Mouse (Mus musculus): ENCODE data around the gene Casp8ap2.

Casp8ap2 gene

DNA sequence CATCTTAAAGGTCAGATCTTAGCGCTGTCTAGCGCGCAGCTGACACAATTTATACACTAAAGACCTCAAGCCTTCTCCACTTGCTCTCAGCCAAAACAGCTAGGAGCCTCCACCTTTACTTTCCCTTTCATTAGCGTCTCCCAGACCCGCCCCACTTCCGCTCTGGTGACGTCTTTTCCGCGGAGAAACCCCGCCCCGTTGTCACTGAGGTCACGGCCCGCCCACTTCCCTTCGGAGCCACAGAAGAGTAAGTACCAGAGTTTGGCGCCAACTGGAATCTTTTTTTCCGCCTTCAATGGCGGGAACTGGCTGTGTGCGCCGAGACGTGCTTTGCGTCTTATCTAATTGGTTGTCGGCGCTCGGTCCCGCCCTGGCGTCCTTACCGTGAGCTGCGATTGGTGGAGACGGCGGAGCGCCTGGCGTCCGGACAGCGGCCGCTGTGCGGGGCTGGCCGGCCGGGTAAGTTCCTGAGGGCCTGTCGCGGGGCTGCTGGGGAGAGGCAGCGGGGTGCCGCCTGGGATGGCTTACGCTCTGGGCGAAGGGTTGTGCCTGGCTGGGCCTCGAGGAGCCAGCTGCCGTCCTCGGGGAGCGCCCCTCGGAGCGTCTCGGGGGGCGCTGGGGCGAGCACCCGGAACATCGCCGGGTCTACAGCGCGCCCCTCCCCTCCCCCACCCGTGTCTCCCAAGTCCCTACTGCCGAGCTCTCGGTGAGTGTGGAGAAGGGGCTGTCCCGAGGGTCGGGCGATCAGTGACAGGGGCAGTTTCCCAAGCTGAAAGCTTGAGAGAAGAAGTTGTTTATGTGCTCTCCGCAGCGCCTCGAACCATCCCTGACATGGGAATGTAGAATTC is at the start of gene Casp8ap2:
Gene Casp8ap2, plus strand, starts transcription at position 418 of the 848 bp plus-strand sequence.
- DNase-seq, result peak; percentile 100

DNA sequence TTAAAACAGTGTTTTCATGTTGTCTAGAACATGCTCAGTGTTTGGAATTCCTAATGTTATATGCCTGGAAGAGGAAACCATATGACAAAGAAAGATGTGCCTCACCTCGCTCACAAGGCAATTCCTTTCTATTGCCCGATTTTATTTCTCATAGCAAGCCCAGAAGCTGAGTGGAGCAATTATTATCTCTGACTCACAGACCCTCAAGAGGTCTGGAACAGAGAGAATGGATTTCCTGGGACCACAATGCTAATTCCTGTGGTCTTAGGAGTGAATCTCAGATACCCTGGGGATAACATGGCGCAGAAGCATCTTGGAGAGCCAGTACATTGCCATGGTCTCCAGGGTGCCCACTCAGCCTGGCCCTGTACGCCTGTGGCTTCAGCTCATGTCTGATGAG is 46.2 kb upstream of the Casp8ap2 start:
- no peak for DNase-seq

DNA sequence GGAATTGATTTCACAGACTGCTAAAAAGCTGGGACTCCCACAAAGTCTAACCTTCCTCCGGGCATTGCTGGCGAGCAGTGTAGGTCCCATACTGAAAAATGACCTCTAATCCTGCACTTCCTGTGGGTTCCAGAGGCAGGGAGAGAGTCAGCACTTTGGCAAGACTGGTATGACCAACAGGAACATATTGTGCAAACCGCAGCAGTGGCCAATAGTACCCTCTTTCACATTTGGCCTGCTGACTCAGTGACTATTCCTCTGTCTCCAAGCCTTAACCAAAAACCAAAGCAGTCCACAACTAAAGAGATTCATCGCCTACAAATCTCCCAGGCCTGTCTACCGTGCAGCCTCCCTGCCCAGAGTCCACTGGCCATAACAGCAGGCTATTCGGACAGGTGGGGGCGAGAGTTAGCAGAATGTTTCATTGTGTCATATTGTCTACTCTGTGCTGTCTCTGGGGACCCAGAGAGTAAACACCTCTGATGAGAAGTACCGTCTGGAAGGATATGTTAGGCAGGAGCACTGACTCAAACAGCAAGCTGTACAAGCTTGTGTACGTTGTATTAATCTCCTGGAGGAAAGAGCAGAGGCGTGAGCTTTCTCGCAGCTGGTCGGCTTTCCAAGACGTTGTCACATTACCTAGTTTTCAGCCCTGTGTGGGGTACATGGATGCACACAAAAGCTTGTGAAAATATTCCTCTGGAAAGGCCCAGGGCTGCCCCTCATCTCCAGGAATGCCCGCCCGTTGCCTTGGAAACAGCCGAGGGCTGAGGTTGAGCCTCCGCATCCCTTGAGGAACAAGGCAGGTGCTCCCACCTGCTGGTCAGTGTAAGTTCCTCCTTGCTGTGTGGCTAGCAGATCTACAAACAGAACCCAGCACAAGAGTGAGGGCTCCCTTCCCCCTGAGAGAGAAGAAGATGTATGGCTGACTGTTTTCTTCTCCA is 45.0 kb upstream of the Casp8ap2 start:
- DNase-seq, result peak; percentile 33

DNA sequence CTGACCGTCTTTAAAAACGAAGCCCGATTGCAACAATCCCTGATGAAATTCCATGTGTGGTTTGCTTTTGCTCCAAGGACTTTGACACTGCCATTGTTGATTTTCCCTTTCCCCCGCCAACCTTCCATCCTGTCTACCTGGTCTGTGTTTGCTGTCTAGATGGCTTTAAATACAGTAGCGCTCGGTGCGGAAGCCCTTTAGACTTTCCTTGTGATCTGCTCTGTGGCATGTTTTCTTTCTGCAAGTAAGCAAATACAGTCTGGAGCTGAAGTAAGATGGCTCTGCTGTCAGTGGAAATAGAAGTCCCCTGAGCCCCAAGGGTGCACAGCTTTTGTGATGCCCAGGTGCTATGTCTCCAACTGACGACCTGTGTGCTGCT is 44.3 kb upstream of the Casp8ap2 start:
- DNase-seq, result no peak

DNA sequence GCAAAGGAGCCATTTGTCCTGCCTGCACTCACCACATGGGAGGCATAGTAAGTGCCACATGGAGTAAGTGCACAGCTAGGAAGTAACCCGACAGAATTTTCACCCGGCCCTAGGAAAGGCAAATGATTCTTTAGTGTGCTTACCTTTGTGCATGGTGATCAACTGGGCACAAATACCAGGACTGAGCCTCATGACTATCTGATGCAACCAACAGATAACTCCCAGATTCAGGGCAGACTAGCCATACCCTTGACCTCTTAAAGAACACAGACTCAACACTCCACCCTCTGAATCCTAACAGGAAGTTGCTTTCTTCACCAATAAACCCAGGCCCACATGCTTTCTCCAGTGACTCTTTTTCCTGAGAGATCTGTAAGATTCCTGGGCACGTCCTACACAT is 43.8 kb upstream of the Casp8ap2 start:
- no peak for DNase-seq

DNA sequence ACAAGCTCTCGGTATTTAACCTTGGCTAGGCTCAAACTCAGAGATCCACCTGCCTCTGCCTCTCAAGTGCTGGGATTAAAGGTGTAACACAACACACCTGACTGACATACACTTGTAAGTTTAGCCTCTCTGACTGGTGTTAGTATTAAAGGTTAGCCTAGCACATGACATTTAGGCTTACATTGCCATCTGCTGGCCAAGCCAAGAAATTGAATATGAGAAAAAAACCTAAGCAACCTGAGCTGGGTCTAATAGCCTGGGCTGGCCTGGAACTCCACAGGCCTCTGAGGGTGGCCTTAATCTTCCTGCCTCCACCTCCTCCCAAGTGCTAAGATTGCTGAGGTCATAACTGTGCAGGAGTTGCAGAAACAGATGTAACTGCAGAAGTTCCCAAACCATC is 43.1 kb upstream of the Casp8ap2 start:
- peak; percentile 70 for DNase-seq

DNA sequence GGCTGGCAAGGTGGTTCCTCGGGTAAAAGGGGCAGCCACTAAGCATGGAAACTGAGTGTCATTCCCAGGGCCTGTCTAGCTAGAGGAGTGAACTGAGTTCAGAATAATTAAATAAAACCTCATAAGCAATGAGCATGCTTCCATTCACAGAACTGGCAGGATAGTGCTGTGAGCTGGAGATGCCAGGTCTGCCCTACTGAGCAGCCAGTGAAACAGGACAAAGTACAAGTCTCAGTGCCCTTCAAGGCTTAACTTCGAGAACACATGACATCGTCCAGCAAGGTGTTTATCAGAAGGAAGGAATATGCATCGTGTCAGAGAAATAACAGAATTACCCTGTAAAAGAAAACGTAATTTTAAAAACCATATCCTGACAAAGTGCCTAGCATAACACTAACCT is 41.7 kb upstream of the Casp8ap2 start:
- no peak for DNase-seq

DNA sequence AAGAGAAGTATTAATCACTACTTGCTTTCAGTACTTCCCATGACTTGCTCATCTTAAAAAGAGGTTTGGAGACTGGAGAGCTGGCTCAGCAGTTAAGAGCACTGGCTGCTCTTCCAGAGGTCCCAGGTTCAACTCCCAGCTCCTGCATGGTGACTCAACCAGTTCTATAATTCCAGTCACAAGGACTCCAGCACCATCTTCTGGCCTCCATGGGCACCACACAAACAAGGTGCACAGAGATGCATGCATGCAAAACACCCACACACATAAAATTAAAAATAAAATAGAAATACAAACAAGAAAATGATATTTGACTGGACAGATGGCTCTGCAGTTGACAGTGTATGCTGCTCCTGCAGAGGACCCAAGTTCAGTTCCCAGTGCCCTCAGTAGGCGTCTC is 40.6 kb upstream of the Casp8ap2 start:
- no peak for DNase-seq

DNA sequence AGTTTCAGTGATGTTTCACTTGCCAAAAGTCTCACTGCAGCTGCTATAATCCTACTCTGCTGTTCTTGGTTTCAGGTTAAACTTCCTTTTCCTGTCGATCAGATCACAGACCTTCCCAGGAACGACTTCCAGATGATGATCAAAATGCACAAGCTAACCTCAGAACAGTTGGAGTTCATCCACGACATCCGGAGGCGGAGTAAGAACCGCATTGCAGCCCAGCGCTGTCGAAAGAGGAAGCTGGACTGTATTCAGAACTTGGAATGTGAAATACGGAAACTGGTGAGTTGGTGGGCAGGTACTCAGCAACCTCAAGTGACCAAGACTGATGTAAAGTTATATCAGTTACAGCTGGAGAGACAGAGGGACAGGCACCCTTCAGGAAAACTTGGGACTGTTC is 40.1 kb upstream of the Casp8ap2 start:
- no peak for DNase-seq

DNA sequence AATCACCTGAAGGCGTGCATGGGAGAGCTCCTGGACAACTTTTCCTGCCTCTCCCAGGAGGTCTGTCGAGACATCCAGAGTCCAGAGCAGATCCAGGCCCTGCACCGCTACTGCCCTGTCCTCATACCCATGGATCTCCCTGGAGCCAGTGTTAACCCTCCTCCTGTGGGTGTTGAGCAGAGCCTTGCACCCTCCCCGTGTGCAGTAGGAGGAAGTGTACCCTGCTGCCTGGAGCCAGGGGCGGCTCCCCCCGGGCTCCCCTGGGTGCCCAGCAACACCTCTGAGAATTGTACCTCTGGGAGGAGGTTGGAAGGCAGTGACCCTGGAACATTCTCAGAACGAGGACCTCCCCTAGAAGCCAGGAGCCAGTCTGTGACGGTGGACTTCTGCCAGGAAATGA is 35.4 kb upstream of the Casp8ap2 start:
- no peak for DNase-seq

DNA sequence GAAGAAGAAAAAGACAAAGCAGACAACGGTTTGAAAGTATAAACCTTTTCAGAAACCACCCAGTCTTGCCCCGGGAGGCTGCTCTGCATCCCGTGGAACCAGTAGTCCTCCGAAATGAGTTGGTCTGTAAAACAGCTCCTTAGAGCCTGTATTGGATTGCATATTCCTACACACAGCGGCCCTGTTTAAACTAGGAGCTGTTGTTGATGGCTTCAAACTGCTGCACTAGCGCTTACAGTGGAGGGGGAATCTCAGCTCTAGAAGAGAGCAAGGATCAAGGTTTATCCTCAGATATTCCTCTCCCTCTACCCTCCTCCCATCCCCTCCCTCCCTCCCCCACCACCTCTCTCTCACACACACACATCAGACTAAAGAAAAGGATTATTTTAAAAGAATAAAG is 31.1 kb upstream of the Casp8ap2 start:
- no peak for DNase-seq

DNA sequence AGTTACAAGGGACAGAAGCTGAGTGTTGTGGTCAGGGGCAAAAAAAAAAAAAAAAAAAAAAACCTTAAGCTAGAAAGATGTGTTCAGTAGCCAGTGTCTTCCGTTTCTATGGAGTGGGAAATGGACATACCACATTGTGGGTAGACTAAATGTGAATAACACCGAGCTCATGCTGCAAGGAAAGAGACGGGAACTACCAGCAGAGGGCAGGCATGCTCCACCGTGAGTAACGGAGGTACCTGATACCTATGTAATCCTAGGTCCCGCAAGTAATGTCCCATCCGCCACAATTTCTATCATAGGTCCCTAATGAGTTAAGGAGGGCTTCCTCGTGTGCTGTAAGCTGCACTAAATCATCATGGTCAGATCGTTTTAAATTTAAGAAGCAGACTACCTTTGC is 28.7 kb upstream of the Casp8ap2 start:
- DNase-seq, result peak; percentile 55

DNA sequence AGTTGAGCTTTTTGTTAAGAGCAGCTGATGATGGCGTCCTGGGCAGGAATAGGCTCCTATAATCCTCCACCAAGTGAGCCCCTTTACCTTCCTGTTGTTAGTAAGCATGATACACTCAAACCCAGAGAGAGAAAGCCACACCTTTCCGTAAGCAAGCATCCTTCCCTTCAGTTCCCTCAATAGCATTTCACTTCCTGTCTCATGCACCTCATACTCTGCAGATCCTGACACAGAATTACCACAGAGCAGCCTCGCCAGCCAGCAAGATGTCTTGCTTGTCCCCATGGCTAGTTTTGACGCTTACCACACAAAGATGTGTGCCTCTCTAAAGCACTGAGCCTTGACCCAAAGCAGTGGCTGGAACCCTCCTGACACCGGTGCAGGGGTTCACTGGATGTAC is 27.7 kb upstream of the Casp8ap2 start:
- no peak for DNase-seq

DNA sequence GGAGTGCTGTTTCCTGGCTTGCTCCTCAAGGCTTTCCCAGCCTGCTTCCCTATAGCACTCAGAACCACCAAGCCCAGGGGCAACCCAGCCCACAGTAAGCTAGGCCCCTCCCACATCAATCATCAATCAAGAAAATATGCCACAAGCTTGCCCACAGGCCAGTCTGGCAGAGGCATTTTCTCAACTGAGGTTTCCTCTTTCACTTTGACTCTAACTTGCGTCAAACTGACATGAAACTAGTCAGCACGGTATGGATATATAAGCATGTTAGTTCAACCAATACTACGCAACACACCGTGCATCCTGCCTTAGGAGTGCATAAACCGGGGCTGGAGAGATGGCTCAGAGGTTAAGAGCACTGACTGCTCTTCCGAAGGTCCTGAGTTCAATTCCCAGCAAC is 27.0 kb upstream of the Casp8ap2 start:
- DNase-seq, result no peak

DNA sequence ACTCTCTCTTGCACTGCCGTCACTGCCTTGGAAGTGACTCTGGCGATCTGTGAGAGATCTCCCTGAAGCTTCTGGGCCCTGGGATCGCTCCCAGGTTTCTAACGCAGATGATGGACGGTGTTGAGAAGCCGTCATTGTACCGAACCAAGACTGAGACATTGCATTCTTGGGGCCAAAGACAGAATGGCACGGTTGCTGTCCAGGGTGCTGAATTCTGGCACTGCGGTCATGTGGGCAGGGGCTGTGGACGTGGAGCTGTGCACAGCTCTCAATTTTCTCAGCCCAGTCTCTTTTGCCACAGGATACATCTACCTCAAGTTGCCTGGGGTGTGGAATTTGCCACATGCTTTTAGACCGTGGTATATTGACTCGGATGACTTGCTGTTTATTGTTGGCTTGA is 14.1 kb upstream of the Casp8ap2 start:
- DNase-seq, result no peak

DNA sequence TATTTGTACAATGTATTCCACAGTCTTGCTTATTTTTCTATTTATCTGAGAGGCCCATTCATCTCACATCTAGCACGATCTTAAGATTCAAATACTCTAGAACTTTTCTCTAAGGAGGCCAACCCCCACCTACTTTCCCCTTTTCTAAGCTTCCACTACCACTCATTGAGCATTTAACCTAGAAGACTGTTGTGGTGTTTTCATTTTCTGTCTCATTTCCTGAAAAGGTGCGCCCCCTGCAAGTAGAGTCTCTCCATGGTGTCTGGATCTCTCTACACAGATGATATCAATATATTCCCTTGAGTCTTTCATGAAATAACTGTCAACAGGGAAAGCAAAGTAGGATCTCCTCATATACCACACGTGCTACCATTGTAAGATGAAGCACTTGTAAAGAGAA is 12.6 kb upstream of the Casp8ap2 start, which contains the start of gene Gja10:
Gene Gja10, minus strand, starts transcription at position 101 of the 400 bp plus-strand sequence.
- DNase-seq, result no peak

DNA sequence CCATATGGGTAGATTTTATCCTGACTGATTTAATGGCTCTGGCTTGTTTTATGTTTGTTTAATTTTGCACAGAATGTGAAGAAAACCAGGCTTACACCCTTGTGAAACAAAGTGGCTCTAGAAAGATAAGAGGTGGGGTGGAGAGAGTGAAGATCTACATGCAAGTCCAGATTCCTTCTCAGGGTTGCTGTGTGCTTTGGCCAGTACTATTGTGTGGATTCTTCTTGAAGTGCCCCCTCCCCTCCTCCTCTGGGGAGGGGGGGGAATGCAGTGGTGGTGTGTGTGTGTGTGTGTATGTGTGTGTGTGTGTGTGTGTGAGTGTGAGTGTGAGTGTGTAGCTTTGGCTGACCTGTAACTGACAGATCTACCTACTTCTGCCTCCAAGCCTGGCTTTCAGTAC is 6.4 kb downstream of the Casp8ap2 start:
- no peak for DNase-seq

DNA sequence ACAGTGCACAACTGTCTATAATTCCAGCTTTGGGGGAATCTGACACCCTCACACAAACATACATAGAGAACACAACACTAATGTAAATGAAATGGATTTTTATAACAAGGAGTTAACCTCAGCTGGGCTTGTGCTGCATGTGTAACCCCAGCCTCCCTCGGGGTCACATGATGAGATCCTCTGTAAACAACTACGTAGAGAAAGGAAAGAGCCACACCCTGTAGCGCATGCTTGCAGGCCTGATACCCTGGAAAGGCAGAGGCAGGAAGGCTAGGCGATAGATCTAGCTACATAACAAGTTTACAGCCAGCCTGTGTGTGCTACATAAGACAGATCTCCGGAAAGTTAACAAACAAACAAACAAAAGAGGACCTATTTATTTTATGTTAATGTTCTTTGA is 36.4 kb downstream of the Casp8ap2 start:
- no peak for DNase-seq

DNA sequence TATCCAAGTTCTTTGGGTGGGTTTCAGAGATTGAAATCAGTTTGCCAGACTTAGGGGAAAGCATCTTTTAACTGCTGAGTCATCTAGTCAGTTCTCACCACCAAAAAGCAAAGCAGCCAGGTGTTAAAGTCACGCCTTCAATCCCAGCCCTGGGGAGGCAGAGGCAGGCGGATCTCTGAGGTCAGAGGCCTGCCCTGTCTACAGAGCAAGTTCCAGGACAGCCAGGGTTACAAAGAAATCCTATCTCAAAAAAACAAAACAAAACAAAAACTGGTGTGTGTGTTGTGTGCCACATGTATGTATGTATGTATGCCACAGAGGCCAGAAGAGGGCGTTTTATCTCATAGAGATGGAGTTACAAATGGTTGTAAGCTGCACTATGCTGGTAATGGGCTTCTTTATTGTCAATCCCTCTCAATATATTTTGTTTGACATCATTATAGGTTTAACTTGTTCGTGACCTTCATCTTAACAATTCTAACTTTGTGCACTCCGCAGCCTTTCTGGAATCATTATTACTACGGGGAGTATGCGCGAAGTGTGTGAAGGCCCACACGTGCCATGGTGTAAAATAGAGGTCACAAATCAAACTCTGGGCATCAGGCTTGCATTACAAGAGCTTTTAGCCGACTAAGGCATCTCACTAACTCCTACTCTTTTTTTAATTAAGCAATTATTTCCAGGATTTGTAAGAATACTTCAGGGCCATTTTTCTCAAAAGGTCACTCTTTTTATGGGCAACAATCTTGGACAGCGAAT is 41.1 kb downstream of the Casp8ap2 start:
- DNase-seq, result peak; percentile 16

DNA sequence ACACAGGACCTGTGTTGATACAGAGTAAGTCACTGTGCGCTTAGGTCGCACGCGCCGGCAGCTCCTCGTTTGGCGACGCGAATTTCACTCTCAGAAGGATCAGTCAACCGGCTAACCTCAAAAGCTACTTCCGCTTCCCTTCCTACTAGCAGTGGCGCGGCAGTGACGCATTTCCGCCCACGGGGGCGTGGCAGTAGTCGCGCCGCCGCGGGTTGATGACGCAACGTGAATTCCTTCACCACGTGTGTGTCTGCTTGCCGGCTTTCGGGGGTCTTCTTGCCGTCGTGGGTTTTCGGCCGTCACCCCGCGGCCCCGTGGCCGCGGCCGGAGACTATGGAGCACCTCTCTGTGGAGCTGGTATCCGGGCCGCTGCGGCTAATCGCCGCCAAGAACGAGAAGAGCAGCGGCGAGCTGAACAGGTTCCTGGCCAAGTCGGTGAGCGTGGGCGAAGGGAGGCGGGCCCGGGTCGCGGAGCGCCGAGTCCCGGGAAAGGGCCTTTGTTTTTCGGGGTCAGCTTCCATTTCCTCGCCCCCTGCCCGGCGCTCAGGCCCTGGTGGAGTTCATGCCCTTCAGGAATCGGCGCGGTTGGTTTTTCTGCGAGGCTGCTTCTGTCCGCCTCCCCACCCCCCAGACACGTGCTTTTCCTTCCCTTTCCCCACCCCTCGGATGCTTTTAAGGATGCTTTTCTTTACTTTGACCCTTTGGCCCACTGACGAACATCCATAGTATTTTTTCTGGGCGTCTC is 41.8 kb downstream of the Casp8ap2 start, which contains the start of gene Mdn1:
Gene Mdn1, plus strand, starts transcription at position 202 of the 745 bp plus-strand sequence.
- DNase-seq, result peak; percentile 95

DNA sequence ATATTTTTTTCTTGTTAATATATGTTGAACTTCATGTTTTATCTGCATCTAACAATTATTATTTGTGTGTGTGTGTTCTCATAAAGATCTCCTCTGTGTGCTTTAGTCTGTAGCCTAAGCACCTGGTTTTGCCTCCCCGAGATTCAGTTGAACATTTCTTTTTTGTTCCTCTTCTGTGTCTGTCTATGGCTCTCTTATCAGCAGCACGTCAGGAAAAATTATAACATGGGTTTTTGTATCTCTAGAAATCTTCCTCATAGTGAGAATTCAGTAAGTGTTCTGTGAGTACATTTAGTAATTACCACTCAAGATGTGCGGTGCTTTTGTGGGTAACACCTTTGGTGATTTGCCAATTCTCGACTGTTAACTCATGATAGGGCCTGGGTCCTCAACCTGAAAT is 50.6 kb downstream of the Casp8ap2 start:
- no peak for DNase-seq

DNA sequence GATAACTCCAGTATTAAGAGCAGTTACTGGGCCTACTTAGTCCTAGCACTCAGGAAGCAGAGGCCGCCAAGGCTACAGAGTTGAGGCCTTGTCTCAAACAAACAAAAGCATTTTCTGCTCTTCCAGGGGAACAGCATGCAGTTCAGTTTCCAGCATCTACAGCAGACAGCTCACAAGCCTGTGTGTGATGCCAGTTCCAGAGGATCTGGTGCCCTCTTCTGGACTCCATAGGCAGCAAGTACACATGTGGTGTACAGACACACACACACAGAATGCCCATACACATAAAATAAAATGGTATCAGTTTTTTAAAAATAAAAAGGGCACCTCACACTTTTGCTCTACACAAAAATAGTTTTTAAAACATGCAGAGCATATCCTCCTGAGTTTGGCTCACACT is 53.0 kb downstream of the Casp8ap2 start:
- DNase-seq, result no peak
